Comparison of ENCODE assay signal across 8 mouse cellular contexts in genomic region chr8:112935897-112936719, GRCm38 (mm10).
DNase-seq lines count a peak whose midpoint lies in the region; ATAC-seq and TF ChIP-seq lines count a peak whose summit lies in the region.

No protein-coding gene starts in this region.

- WGBS in midbrain, embryonic 14.5 days, result 84% methylated on average over 9 of the region's 9 CpGs
- WGBS in midbrain, embryonic 15.5 days, result 82% methylated on average over 9 of the region's 9 CpGs

- no peaks in the 10 kb centered on the region for H3K27me3 ChIP-seq in midbrain, embryonic 14.5 days (ENCODE audit: control insufficient read depth, insufficient read depth, low read length)
- no peaks in the 10 kb centered on the region for H3K27me3 ChIP-seq in midbrain, embryonic 15.5 days (replicated peaks)
- no peaks in the 10 kb centered on the region for H3K27me3 ChIP-seq in myocyte (ENCODE audit: control insufficient read depth, insufficient read depth, insufficient read length)

- H3K4me2 ChIP-seq in midbrain, embryonic 14.5 days (ENCODE audit: low read length), result no peak overlapping the region
- no peak overlapping the region for H3K4me2 ChIP-seq in midbrain, embryonic 15.5 days
- peak overlapping the region; percentile 53 for H3K4me2 ChIP-seq in myocyte (ENCODE audit: low read depth)

- H3K9me3 ChIP-seq in midbrain, embryonic 14.5 days (ENCODE audit: control insufficient read depth, low read length), result no peaks in the 10 kb centered on the region
- no peaks in the 10 kb centered on the region for H3K9me3 ChIP-seq in midbrain, embryonic 15.5 days

- H3K4me1 ChIP-seq in midbrain, embryonic 14.5 days (ENCODE audit: control insufficient read depth, insufficient read depth, low read length), result no peaks in the 10 kb centered on the region
- H3K4me1 ChIP-seq in midbrain, embryonic 15.5 days, result no peaks in the 10 kb centered on the region

- no peaks in the 10 kb centered on the region for H3K36me3 ChIP-seq in midbrain, embryonic 14.5 days (ENCODE audit: control insufficient read depth, insufficient read depth, low read length)
- no peaks in the 10 kb centered on the region for H3K36me3 ChIP-seq in midbrain, embryonic 15.5 days (replicated peaks)
- H3K36me3 ChIP-seq in myocyte (ENCODE audit: control insufficient read depth, insufficient read depth), result no peaks in the 10 kb centered on the region

- no peaks in the 10 kb centered on the region for H3K79me2 ChIP-seq in myocyte (ENCODE audit: control insufficient read depth, insufficient read depth)

- no peak for ATAC-seq in midbrain, embryonic 14.5 days (ENCODE audit: low FRiP score, low TSS enrichment)
- no peak for ATAC-seq in midbrain, embryonic 15.5 days (replicated peaks)
- no peak for ATAC-seq in CD4-positive, CD25-positive, alpha-beta regulatory T cell, adult 4 months

- peak; percentile 53 for DNase-seq in midbrain, embryonic 14.5 days
- DNase-seq in cerebellum, adult 18-20 months, result peak; percentile 45 to 51
- DNase-seq in heart, adult 9 months (ENCODE audit: low spot score in 2 of 2), result peak; percentile 23 to 71
- DNase-seq in left cerebral cortex, adult 9 months (ENCODE audit: low spot score in 2 of 2), result no peak
- no peak for DNase-seq in spleen, postnatal 10 days (ENCODE audit: low spot score in 2 of 2)

- no peak overlapping the region for H3K27ac ChIP-seq in midbrain, embryonic 14.5 days (replicated peaks; ENCODE audit: low read depth, low read length)
- no peak overlapping the region for H3K27ac ChIP-seq in midbrain, embryonic 15.5 days

- no peak for TF ChIP-seq POLR2A in myocyte (IDR thresholded peaks at IDR 0.05; ENCODE audit: insufficient read length, low read depth)

- H3K9ac ChIP-seq in midbrain, embryonic 14.5 days (replicated peaks; ENCODE audit: low read length), result no peak overlapping the region
- no peak overlapping the region for H3K9ac ChIP-seq in midbrain, embryonic 15.5 days

- no peak overlapping the region for H3ac ChIP-seq in myocyte (ENCODE audit: control insufficient read depth, insufficient read length)

- no peak overlapping the region for H3K4me3 ChIP-seq in midbrain, embryonic 14.5 days (replicated peaks; ENCODE audit: low read depth, low read length)
- H3K4me3 ChIP-seq in midbrain, embryonic 15.5 days, result no peak overlapping the region
- H3K4me3 ChIP-seq in myocyte, result no peak overlapping the region

TF ChIP-seq in myocyte, 11 proteins besides CTCF, POLR2A, EP300 and RAD21:
- peak; percentile 97 for TF ChIP-seq CEBPB (IDR thresholded peaks at IDR 0.05; ENCODE audit: insufficient read depth, poor library complexity, severe bottlenecking)
- TF ChIP-seq USF1 (IDR thresholded peaks at IDR 0.05; ENCODE audit: low read depth), result no peak
- TF ChIP-seq TCF12 (IDR thresholded peaks at IDR 0.05; ENCODE audit: insufficient read depth, poor library complexity, severe bottlenecking), result no peak

Comparison
In these comparisons a context has a peak if more than half of its experiments do, and no peak if none do; other contexts are left out.
1. DNase-seq: peak in midbrain, embryonic 14.5 days (single experiment), cerebellum, adult 18-20 months (2 of 2) and heart, adult 9 months (2 of 2); none in left cerebral cortex, adult 9 months (0 of 2) and spleen, postnatal 10 days (0 of 2).